Mouse (Mus musculus) A20 (cell line): ENCODE measurements around the gene Trmt61a.

Source experiments
- DNase-seq: peaks from one replicate; pipeline ENCODE4 v3.0.0-alpha.2; 2011; ENCODE audit warnings: low read depth, low spot score

Gene Trmt61a

DNA sequence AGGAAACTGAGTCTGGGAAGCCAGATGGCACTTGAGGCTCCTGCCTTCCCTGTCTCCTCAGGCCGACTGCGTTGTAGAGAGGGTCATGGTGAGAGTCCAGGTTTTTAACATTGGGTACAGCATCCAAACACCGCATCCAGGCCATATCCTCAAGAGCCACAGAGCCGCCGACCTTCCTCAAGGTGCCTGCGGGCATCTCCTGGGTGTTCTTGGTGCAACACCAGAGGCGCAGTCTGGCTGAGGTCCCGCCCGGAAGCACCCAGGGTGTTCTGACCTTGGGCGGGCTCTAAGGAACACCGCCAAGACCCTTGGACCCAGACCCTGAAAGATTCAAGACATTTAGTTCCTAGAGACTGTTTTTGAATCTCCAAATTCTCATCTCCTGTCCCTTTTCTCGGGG lies 5.3 kb upstream of the Trmt61a start:
- no peak for DNase-seq

DNA sequence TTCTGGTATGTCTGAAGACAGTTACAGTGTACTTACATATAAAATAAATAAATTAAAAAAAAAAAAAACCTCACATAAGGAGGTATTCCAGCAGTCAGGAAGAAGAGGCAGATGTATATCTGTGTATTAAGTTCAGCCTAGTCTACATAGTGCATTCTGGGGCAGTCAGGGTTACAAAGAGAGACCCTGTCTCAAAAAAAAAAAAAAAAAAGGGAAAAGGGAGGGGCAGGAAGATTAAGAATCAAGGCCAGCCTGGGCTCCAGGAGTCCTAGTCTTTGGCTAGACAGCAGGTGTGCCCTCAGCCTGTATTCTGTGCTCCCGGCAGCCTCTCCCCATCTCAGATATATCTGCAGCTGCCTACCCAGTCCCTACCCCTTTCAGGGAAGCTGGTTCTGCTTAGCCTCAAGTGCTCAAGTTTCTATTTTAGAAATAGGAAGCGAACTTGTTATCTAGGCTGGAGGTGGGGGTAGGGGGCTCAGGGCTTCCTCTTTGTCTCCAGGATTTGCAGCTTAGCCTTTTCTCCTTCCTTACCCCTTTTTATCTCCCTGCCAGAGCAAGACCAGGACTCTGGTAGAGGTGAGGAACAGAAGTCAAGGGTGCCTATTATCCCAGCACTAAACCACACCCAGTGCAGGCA lies 2.9 kb upstream of the Trmt61a start:
- peak; percentile 69 for DNase-seq

DNA sequence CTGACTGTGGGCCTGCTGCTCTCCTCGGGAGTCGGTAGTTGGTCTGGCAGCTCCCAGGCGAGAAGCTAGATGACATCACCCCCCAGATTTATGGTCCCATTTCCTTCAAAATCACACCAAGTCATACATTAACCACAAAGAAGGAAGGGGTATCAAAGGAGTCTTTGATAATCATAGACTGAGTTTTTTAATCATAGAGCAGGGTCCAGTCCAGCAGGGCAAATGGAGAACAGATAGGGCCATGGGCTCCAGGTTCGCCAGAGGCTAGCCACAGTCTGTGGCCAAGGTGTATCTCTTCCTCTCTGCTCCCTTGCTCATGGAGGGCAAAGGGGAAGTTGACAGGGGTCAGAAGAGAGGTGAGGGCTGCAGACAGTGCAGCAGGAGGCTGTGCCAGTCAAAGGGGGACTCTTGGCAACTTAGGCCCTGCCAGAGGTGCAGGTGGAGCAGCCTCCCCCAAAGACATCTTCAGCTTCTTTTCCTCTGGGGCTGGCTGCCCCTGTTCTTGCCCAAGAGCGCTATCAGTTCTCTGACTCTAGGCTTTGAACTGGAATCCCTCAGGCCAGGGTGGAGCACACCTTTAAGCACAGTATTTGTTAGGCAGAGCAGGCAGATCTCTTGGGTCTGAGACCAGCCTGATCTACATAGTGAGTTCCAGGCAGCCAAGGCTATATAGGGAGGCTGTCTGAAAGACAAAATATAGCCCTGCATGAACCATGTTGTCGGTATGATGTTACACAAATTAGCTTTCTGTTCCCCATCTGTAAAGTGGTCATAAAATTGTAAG lies 1.9 kb upstream of the Trmt61a start:
- DNase-seq = peak; percentile 65

GRCm38 (mm10) chr12:111677421-111677820 lies 484 bp upstream of the Trmt61a start:
- no peak for DNase-seq

DNA sequence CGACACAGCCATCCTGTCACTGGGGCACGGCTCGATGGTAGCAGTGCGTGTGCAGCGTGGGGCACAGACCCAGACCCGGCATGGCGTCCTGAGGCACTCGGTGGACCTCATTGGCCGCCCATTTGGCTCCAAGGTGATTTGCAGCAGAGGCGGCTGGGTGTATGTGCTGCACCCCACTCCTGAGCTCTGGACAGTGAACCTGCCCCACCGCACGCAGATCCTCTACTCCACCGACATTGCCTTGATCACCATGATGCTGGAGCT lies 697 bp downstream of the Trmt61a start:
- peak; percentile 16 for DNase-seq

DNA sequence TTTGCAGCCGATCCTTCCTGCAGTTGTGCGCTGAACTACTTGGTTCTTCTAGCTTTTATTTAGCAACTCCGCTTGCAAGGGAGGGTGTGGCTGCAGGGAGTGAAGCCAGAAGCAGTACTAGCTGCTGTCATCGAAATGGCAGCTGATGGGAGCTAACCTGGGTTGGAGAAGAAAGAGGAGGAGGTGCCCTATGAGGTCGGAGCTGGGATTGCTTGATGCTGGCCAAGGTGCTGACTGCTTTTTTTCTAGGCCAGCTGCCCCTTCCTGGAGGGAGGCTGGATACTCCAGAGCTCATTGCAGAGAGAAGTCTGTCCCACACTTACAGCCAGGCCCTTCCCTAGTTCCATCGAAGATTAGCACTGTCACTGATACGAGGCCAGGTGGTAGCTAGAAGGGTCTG lies 1.1 kb downstream of the Trmt61a start:
- DNase-seq = no peak

DNA sequence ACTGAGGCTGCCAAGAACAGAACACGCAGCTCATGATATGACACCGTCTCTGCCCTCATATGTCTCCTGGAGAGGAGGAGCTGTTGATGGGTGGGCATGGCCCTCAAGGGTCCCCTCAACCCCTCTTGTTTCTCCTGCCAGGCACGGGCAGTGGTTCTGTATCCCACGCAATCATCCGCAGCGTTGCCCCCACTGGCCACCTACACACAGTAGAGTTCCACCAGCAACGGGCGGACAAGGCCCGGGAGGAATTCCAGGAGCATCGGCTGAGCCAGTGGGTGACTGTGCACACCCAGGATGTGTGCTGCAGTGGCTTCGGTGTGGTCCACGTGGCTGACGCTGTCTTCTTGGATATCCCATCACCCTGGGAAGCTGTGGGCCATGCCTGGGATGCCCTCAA lies 2.8 kb downstream of the Trmt61a start:
- no peak for DNase-seq

GRCm38 (mm10) chr12:111681305-111681704 lies 3.4 kb downstream of the Trmt61a start:
- DNase-seq = no peak

DNA sequence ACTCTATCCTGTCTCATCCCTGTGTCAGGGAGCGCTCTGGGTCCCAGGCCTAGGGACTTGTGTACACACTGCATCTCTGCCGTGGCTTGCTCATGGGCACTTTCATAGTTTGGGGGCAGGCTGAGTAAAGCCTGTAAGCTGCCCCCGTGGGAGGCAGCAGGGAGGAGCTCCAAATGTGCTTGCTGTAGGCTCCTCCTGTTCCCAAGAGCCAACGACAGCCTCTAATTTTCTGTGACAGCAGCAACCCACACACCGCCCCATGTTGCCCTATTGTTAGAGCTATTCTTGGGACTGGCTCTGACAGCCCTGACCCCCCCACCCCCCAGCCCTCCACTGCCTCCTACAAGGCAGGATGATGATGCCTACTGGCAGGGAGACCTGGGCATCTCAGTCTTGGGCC lies 4.1 kb downstream of the Trmt61a start:
- DNase-seq = no peak

DNA sequence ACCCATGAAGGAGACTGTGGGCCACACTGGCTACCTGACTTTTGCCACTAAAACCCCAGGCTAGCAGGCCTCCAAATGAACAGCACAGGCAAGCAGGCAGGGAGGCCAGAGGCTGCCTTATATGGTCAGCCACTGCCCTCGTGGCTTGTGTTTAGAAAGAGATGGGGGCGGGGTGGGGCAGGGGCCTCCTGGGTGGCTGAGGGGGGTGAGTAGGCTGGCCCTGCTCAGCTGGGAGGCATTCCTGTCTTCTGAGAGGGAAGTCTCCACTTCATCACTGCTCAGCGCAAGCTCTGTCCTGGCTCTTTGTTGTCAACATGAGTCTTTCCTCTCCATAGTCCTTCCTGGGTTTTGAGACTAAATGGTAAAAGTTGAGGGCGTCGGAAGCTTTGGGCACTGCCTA lies 4.9 kb downstream of the Trmt61a start:
- no peak for DNase-seq

DNA sequence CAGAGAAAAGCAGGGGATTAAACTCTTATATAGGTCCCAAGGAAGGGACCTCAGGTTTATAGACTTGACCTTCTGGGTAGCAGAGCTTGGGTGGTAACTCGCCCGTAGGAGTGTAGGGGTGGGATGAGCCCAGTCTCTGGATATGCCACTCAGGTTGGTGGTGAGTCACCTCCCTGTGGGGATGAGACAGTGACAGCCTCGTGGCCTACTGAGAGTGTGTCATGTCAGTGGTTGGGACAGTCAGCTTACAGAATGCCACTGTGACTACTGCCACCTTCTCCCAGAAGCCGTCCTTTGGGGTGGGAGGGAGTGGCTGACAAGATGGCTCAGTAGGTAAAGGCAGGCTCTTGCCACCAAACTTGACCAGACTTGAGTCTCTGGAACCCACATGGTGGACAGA lies 8.5 kb downstream of the Trmt61a start:
- no peak for DNase-seq

DNA sequence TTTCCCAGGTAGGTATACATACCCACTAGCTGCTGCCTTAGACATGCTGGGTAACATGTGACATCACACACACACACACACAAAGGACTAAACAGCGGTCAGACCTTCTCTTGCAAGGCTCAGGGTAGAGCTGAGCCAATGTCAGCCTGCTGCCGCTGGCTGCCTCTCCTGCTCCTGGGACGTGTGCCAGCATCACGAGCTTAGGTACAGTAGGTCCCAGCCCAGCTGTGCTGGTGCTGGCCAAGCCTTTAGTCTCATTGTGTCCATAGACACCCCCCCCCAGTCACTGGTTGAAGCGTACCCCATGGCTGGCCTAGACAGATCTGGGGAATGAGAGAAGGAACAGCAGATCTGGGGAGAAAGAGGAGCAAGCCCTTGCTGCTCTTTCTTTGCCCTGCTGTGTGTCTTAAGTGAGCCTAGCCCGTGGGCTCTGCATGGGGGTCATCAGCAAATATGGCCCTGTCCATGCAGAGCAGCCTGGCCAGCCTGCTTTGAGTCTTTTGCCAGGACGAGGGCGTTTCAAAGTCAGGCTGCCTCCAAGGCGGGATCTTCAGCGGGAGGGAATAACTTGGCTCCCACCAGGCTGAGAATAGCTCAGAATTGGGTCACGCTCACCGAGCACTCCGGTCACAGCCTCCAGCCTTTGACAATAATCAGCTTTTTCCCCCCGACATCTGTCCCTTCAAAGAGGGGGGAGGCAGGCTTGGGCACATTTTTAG lies 9.6 kb downstream of the Trmt61a start:
- no peak for DNase-seq

DNA sequence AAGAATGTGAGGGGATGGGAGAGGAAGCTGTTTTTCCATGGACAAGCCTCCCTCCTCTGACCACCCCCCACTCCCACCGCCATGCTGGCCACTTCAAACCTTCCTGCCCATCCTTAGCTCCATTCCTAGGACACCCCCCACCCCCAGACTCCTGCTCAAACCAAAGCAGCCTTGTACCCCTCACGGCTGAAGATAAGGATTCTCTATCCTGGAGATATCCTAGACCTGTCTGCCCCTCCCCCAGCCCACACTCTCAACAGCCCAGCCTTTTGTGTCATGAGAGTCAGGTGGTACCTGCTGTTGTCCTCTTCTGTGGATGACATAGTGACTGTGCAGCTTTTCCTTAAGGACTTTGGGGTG lies 10.1 kb downstream of the Trmt61a start:
- no peak for DNase-seq

- DNase-seq = no peak
These were observed 11.5 kb downstream of the Trmt61a start for GRCm38 (mm10) chr12:111689426-111689825.

GRCm38 (mm10) chr12:111691346-111691872 lies 13.5 kb downstream of the Trmt61a start:
- no peak for DNase-seq

GRCm38 (mm10) chr12:111692899-111693298 lies 15.0 kb downstream of the Trmt61a start:
- no peak for DNase-seq

DNA sequence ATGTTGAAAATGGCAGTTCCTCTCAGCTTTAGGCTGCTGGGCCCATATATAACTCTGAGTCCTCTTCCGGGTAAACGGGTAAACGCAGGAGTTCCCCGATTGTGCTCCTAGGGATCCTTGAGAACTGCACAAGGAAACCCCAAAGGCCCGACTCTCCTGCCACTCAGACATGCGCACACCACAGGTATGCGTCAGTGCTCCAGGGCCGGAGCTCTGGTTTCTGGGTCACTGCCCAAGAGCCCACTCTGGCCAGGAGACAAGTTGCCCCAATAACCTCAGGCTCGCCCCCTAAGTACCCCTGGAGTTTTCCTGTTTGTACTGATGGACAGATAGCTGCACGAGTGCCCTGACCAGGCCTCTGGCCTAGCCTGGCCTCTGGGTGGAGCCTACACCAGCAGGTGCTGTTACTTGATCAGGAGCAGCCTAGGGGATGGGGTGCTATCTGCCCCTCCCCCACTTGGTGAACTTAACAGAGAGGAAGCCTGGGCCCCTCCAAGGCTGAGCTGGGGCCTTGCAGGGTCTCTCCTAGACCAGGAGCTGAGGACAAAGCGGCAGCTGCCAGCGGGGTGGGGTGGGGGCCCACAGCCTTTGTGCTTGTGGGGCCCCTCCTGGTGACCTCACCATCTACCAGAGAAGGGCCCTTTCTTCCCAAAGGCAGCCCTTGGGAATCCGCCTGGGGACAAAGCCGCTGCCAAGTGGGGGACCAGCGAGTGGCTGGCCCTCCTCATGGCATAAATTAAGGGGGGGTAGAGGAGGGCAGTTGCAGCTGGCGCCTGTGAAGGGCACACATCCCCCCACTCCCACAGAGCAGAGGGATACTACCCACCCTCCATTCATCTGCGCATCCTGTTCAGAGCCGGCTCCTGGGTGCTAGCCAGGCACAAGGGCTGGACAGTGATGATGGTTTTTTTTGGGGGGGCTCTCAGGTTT lies 15.7 kb downstream of the Trmt61a start:
- no peak for DNase-seq

GRCm38 (mm10) chr12:111694271-111694781 lies 16.4 kb downstream of the Trmt61a start:
- DNase-seq = no peak

- DNase-seq = no peak
These were observed 17.2 kb downstream of the Trmt61a start for GRCm38 (mm10) chr12:111694880-111695804.

DNA sequence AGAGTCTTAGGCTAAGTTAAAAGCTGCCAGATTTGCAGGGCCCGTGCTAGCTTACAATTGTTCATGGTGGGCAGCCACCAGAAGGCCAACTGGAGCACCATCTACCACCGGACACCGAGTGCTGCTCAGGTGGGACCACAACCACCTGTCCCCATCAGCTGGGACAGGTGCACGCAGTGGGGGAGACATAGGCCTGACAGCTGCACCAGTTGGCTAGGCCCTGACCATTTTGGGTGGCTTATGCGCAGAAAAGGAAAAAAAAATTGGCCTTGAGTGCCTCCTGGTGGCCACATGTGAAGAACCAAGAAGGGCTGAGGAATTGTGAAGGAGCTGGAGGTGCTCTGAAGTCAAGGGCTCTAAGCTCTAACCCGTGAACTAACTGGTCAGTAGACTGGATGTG lies 18.3 kb downstream of the Trmt61a start:
- peak; percentile 81 for DNase-seq
